In the genomic region with DNA sequence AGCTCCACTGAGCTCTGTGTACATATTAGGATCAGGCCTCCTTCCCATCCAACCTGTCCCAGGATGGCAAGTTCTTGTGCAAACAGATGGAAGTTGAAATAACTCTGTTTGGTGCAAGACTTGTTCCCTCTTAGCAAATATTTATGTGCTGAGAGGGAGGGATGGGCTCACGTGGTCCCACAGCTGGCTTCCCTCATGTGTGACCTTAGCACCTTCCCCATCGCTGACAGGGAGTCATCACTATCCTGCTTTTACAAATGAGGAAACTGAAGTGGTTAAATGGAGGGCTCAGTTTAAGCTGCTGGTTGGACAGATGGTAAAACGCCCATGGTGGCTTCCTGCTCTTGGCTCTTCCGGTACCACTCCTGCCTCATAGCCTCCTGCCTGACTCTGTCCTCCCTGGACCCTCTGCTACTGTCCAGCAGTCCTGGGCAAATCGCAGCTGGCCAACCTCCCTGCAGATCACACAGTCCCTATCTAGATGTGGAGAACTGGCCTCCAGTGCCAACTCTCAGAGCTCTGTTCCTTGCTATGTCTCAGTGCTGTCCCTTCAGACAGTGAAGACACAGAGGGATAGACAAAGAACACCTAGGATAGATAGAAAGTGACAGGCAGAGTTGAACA, we compare ENCODE assay signal across 20 mouse cellular contexts. TPM values are rescaled to one million over a fixed set of nuclear protein-coding genes. Genes with fewer than 3 reads are reported as not detected.
A peak's percentile ranks its signal among the peaks of the same experiment; 100 is the strongest.
DNase-seq lines count a peak whose midpoint lies in the region; ATAC-seq lines count a peak whose summit lies in the region.
"Had no signal": no experiment of that assay in that cellular context is flagged by ENCODE, and none has a peak within 500 bp of the region (broad histone marks: within the 10 kb centered on the region; RNA-seq: fewer than 3 reads in every experiment).

No protein-coding gene starts in this region.

- peak; percentile 30 to 42 for DNase-seq in kidney, postnatal 4 days
- no peak for DNase-seq in kidney, postnatal 36 days
- DNase-seq in liver, embryonic 13.5 days = no peak
- no peak for DNase-seq in embryonic facial prominence, embryonic 10.5 days (ENCODE audit: low spot score)
- DNase-seq in urinary bladder, adult 18-20 months (ENCODE audit: low spot score in 2 of 2) = no peak
- no peak for DNase-seq in Muller cell, postnatal 12 days (ENCODE audit: inconsistent ontology term)
- DNase-seq: adrenal gland, postnatal 36 days; cerebellum, adult 9-10 months; gastrocnemius, postnatal 36 days; retina, postnatal 1 day had no signal

- no peak overlapping the region for H3K9ac ChIP-seq in liver, embryonic 13.5 days
- H3K9ac ChIP-seq: embryonic facial prominence, embryonic 15.5 days; kidney, embryonic 15.5 days; limb, embryonic 13.5 days; midbrain, embryonic 13.5 days had no signal

- H3K4me3 ChIP-seq in liver, embryonic 13.5 days (replicated peaks) = no peak overlapping the region
- H3K4me3 ChIP-seq in embryonic facial prominence, embryonic 10.5 days = no peak overlapping the region
- H3K4me3 ChIP-seq: embryonic facial prominence, embryonic 15.5 days; forebrain, embryonic 10.5 days; kidney, embryonic 15.5 days; limb, embryonic 13.5 days; midbrain, embryonic 13.5 days had no signal

- no peaks in the 10 kb centered on the region for H3K9me3 ChIP-seq in liver, embryonic 13.5 days (replicated peaks)
- H3K9me3 ChIP-seq in embryonic facial prominence, embryonic 10.5 days = no peaks in the 10 kb centered on the region
- H3K9me3 ChIP-seq: embryonic facial prominence, embryonic 15.5 days; forebrain, embryonic 10.5 days; kidney, embryonic 15.5 days; limb, embryonic 13.5 days; midbrain, embryonic 13.5 days had no signal

- H3K4me1 ChIP-seq in liver, embryonic 13.5 days (replicated peaks) = 0 out of 2 replicates have a peak, but pooled peaks cover 4% of the 10 kb centered on the region
- no peaks in the 10 kb centered on the region for H3K4me1 ChIP-seq in embryonic facial prominence, embryonic 10.5 days
- H3K4me1 ChIP-seq: embryonic facial prominence, embryonic 15.5 days; kidney, embryonic 15.5 days; limb, embryonic 13.5 days had no signal

- H3K36me3 ChIP-seq in liver, embryonic 13.5 days = no peaks in the 10 kb centered on the region
- H3K36me3 ChIP-seq in embryonic facial prominence, embryonic 10.5 days (replicated peaks) = no peaks in the 10 kb centered on the region
- H3K36me3 ChIP-seq: embryonic facial prominence, embryonic 15.5 days; forebrain, embryonic 10.5 days; kidney, embryonic 15.5 days; limb, embryonic 13.5 days; midbrain, embryonic 13.5 days had no signal

- 0 out of 2 replicates have a peak, but pooled peaks have one; percentile 26 for ATAC-seq in common myeloid progenitor, adult 5-6 weeks (replicated peaks; ENCODE audit: low read depth, poor library complexity, severe bottlenecking)
- peak; percentile 47; the same call in 1 of the 2 replicates for ATAC-seq in liver, embryonic 13.5 days (ENCODE audit: low read depth)
- peak; percentile 82 for ATAC-seq in monocyte, adult 5-6 weeks (replicated peaks; ENCODE audit: insufficient number of reproducible peaks, low FRiP score, low TSS enrichment, poor library complexity, severe bottlenecking)
- ATAC-seq: midbrain, embryonic 13.5 days had no signal

- WGBS in liver, embryonic 13.5 days (ENCODE audit: insufficient replicate concordance) = 36% methylated on average over 5 of the region's 5 CpGs
- 77% methylated on average over 5 of the region's 5 CpGs for WGBS in embryonic facial prominence, embryonic 10.5 days

- H3K27me3 ChIP-seq in liver, embryonic 13.5 days = no peaks in the 10 kb centered on the region
- H3K27me3 ChIP-seq in embryonic facial prominence, embryonic 10.5 days (replicated peaks; ENCODE audit: low read depth, poor library complexity, severe bottlenecking) = no peaks in the 10 kb centered on the region
- H3K27me3 ChIP-seq: embryonic facial prominence, embryonic 15.5 days; kidney, embryonic 15.5 days; limb, embryonic 13.5 days; midbrain, embryonic 13.5 days had no signal

- H3K4me2 ChIP-seq in liver, embryonic 13.5 days = no peak overlapping the region
- H3K4me2 ChIP-seq: embryonic facial prominence, embryonic 15.5 days; kidney, embryonic 15.5 days; limb, embryonic 13.5 days; midbrain, embryonic 13.5 days had no signal

- H3K27ac ChIP-seq in liver, embryonic 13.5 days = no peak overlapping the region
- no peak overlapping the region for H3K27ac ChIP-seq in embryonic facial prominence, embryonic 10.5 days (replicated peaks)
- H3K27ac ChIP-seq: embryonic facial prominence, embryonic 15.5 days; forebrain, embryonic 10.5 days; kidney, embryonic 15.5 days; limb, embryonic 13.5 days; macrophage; midbrain, embryonic 13.5 days had no signal

RNA-seq across cellular contexts. Expression of a gene that starts 45.6 kb away (rescaled TPM):
- total RNA-seq in common myeloid progenitor, adult 5-6 weeks (2017) = 262 and 325 TPM in 2 replicates
- polyA plus RNA-seq in liver, embryonic 13.5 days (2015; fragmentation: Nextera tagmentation; extraction: Ambion mirVana) = 207 and 233 TPM in 2 replicates
- 28.1 to 55.4 TPM (median 30.7 TPM) in 3 replicates for total RNA-seq in monocyte, adult 5-6 weeks (2017)
- polyA plus RNA-seq in embryonic facial prominence, embryonic 10.5 days (2016; fragmentation: Nextera tagmentation; extraction: Ambion mirVana) = 312 and 340 TPM in 2 replicates

RNA-seq across cellular contexts. Expression of a gene that starts 58.8 kb away (rescaled TPM):
- not detected in 2 replicates for total RNA-seq in common myeloid progenitor, adult 5-6 weeks (2017)
- polyA plus RNA-seq in liver, embryonic 13.5 days (2015; fragmentation: Nextera tagmentation; extraction: Ambion mirVana) = not detected in 2 replicates
- not detected in 3 replicates for total RNA-seq in monocyte, adult 5-6 weeks (2017)
- polyA plus RNA-seq in embryonic facial prominence, embryonic 10.5 days (2016; fragmentation: Nextera tagmentation; extraction: Ambion mirVana) = 0.06 and 0.51 TPM in 2 replicates
- total RNA-seq: neutrophil, adult 5-6 weeks had no signal
- polyA plus RNA-seq: C2C12 had no signal

Comparison
In these comparisons a context has a peak if more than half of its experiments do, and no peak if none do; other contexts are left out.
1. DNase-seq: peak in kidney, postnatal 4 days (2 of 2); none in kidney, postnatal 36 days (0 of 2), liver, embryonic 13.5 days (single experiment), embryonic facial prominence, embryonic 10.5 days (single experiment), urinary bladder, adult 18-20 months (0 of 2) and Muller cell, postnatal 12 days (single experiment).
2. ATAC-seq: peak in every context shown above with its lines; median percentile 82 in monocyte, adult 5-6 weeks; 47 in liver, embryonic 13.5 days; 26 in common myeloid progenitor, adult 5-6 weeks.